Mouse (Mus musculus) brain, embryonic 14.5 days (tissue): ENCODE results near the gene Osbpl3.

Source experiments
- CTCF ChIP-seq: fragments of 200-500 bp; IDR thresholded peaks from 2 replicates; pipeline ENCODE4 v1.5.1; 2012; ENCODE audit warnings: inconsistent platforms, mild to moderate bottlenecking, moderate library complexity, borderline replicate concordance; ENCODE audit not compliant: insufficient read depth, insufficient read length; ENCODE audit errors: extremely low read depth
- POLR2A ChIP-seq: fragments of 200-500 bp; IDR thresholded peaks from 2 replicates; pipeline ENCODE4 v1.6.1; 2012; ENCODE audit warnings: mild to moderate bottlenecking, inconsistent platforms, borderline replicate concordance; ENCODE audit not compliant: poor library complexity, insufficient read depth, insufficient read length, severe bottlenecking; ENCODE audit errors: extremely low read depth

GRCm38 (mm10) chr6:50461585-50461984 is 5.6 kb upstream of the Osbpl3 start:
- no peak for TF ChIP-seq CTCF
- TF ChIP-seq POLR2A, result no peak
